Mouse (Mus musculus): ENCODE results near the gene Fam219b. TPM values are rescaled to one million over a fixed set of nuclear protein-coding genes. Genes with fewer than 3 reads are reported as not detected.

Gene Fam219b
- polyA plus RNA-seq, 1 experiment from 2014 or later = 18.2 TPM

DNA sequence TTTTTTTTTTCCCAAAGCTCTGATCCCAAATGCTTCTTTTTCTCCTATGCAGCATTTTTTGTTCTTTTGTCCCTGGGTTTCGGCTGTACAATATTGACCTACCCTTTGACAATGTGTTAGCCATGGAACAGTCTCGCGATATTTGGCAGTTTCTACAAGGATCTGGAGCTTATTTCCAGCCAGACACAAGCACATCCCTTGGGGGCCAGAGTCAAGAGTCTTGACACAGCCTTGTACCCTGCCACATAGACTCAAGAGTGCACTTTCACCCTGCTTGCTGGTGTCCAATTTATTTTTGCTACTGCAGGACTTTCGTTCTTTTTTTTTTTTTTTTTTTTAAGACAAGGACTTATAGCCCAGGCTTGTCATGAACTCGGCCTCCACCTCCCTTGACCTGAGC lies 966 bp upstream of the Fam219b start:
- no peak for ATAC-seq (ENCODE audit: low FRiP score)
- Histone ChIP-seq H3K4me3 (replicated peaks) (no peak overlapping the region), H3K9ac (no peak overlapping the region), H3K27me3 (no peaks in the 10 kb centered on the region), H3K36me3 (replicated peaks) (peaks cover 57% of the 10 kb centered on the region), H3K9me3 (no peaks in the 10 kb centered on the region), H3K27ac (no peak overlapping the region), H3K4me2 (peak overlapping the region; percentile 87; the same call in 1 of the 2 replicates), H3K4me1 (peaks cover 19% of the 10 kb centered on the region)
- 90% methylated on average over 5 of the region's 5 CpGs for WGBS

DNA sequence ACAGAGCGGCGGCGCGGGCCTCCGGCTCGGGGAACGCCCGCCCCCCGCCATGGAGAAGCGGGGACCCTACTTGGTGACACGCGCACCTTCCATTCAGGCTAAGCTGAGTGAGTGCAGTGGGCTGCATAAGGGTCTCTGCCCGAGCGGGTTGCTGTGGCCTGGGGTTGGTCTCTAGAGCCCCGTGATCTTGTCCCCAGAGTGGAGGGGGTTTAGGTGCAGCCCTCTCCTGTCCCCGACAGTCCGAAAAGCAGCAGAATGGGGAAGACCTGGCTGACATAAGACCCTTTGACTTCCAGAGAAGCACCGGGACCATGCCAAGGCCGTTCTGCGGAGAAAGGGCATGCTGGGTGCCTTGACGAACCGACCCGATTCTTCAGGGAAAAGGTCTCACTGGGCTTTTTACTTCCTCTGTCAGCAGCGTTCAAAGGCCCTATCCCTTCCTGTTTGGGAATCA lies 427 bp downstream of the Fam219b start:
- no peaks in the 10 kb centered on the region for H3K27me3 ChIP-seq

DNA sequence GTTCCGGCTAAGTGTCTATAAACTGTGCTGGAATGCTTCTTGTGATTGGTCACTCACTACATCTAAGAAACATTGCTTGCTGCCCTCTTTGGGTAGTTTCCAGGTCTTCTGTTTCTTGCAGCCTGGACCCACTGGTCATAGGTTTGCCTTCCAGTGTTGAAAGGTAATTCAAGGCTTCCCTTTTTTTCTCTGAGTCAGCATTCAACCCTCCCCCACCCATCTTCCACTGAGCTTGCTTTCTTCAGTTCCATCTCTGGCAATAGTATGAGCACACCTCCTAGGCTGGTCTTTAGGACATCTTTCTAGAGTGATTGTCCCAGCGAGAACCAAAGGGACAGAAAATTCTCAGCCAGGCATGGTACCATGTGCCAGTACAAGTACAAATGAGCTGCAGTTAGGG lies 2.2 kb downstream of the Fam219b start:
- 91% methylated on average over 2 of the region's 2 CpGs for WGBS
- no peak overlapping the region for H3K9ac ChIP-seq
- no peak overlapping the region for H3K4me2 ChIP-seq
- peaks cover 55% of the 10 kb centered on the region for H3K36me3 ChIP-seq (replicated peaks)
- H3K4me3 ChIP-seq (replicated peaks) = no peak overlapping the region
- no peaks in the 10 kb centered on the region for H3K27me3 ChIP-seq
- H3K4me1 ChIP-seq = peaks cover 19% of the 10 kb centered on the region
- no peaks in the 10 kb centered on the region for H3K9me3 ChIP-seq
- ATAC-seq (ENCODE audit: low FRiP score) = no peak
- H3K27ac ChIP-seq = no peak overlapping the region

More for the DNA sequence above, 427 bp downstream of the Fam219b start:
- Histone ChIP-seq H3K9me3 (no peaks in the 10 kb centered on the region), H3K36me3 (replicated peaks) (peaks cover 52% of the 10 kb centered on the region), H3K4me3 (replicated peaks) (peak overlapping the region; percentile 88), H3K4me2 (peak overlapping the region; percentile 87), H3K9ac (peak overlapping the region; percentile 83), H3K4me1 (peaks cover 19% of the 10 kb centered on the region), H3K27ac (peak overlapping the region; percentile 86)
- 0% methylated on average over 24 of the region's 24 CpGs for WGBS
- peak; percentile 77; the same call in 1 of the 2 replicates for ATAC-seq (ENCODE audit: low FRiP score)

DNA sequence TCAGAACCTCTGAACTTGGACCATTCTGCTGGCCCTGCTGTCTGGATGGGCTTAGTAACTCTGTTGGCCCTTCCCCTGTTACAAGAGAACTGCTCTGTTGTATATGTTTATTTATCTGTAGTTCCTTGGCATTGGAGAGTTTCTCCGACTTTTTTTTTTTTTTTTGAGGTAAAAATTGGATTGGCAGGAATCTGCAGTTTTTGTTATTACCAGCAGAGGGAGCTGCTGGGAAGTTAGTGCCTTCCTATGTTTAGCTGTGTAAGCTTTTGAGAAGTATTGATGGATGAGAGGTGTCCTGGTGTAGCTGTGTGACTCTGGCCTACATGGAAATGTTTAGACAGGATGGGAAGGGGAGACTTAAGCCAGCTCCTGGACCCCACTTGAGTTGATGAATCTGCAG lies 4.0 kb downstream of the Fam219b start:
- Histone ChIP-seq H3K9ac (no peak overlapping the region), H3K4me1 (peaks cover 19% of the 10 kb centered on the region), H3K4me3 (replicated peaks) (no peak overlapping the region), H3K36me3 (replicated peaks) (peaks cover 68% of the 10 kb centered on the region), H3K27me3 (no peaks in the 10 kb centered on the region), H3K4me2 (no peak overlapping the region), H3K9me3 (no peaks in the 10 kb centered on the region), H3K27ac (no peak overlapping the region)
- WGBS = 12% methylated on average over 1 of the region's 1 CpGs
- no peak for ATAC-seq (ENCODE audit: low FRiP score)

DNA sequence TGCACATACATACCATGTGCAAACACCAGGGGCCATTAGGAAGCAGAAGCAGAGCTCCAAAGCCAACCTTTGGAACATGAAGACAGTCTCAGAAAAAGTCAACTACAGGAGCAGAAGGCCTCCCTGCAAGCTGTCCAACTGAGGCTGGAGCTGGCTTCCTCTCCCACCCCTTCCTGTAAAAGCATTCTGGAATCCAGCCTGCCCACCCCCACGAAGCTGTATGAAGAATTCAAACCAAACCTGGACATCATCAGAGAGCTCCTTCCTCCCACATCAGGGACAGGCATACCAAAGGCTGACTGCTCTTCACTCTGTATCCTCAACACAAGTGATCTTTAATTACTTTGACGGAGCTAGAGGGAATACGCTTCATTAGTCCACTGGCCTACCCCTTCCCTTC lies 6.6 kb downstream of the Fam219b start:
- ATAC-seq (ENCODE audit: low FRiP score) = no peak
- Histone ChIP-seq H3K4me1 (peaks cover 3% of the 10 kb centered on the region), H3K4me2 (no peak overlapping the region), H3K4me3 (replicated peaks) (no peak overlapping the region), H3K9ac (no peak overlapping the region), H3K27me3 (no peaks in the 10 kb centered on the region), H3K27ac (no peak overlapping the region), H3K36me3 (replicated peaks) (peaks cover 90% of the 10 kb centered on the region), H3K9me3 (no peaks in the 10 kb centered on the region)
- 79% methylated on average over 3 of the region's 3 CpGs for WGBS

DNA sequence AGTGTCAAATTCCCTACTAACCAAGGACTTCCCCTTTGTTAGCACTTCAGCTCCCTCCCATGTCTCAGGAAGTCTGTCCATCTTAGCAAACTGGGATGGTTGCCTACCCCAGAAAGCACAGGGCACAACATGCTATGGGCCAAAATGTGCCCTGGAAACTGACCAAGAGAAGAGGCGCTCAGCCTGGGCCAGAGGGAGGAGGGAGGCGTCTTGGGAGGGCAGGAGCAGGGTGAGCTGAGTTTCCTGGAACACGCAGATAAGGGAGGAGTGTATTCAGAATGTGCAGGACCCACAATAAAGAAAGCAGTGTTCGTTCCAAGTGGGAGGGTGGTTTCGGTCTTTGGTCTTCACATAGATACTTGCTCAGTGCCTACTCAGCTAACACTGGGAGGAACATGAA lies 10.0 kb downstream of the Fam219b start:
- Histone ChIP-seq H3K9me3 (no peaks in the 10 kb centered on the region), H3K4me2 (no peak overlapping the region), H3K9ac (no peak overlapping the region), H3K36me3 (replicated peaks) (peaks cover 83% of the 10 kb centered on the region), H3K4me1 (peaks cover 7% of the 10 kb centered on the region), H3K27ac (no peak overlapping the region), H3K27me3 (no peaks in the 10 kb centered on the region), H3K4me3 (replicated peaks) (no peak overlapping the region)
- WGBS = 85% methylated on average over 5 of the region's 5 CpGs
- no peak for ATAC-seq (ENCODE audit: low FRiP score)

DNA sequence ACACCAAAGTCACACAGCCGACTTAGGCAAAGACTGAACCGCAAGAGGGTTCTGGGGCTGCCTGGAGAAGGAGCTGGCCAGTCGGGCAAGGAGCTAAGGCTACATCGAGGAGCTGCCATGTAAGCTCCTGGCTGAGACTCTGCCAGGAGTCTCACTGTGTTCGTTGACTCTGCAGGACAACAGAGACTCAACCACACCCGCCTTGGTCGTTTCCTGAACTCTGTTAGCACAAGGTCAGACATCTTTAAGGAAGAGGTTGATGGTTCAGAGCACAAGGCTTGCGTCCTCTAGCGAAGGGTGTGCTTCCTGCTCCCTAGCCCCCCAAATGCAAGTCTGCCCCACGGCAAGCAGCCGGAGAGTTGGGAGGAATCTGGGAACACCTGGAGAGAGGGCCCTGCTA lies 10.5 kb downstream of the Fam219b start:
- Histone ChIP-seq H3K36me3 (replicated peaks) (peaks cover 77% of the 10 kb centered on the region), H3K27ac (no peak overlapping the region), H3K4me3 (replicated peaks) (no peak overlapping the region), H3K4me1 (peaks cover 7% of the 10 kb centered on the region), H3K27me3 (no peaks in the 10 kb centered on the region), H3K9me3 (no peaks in the 10 kb centered on the region), H3K4me2 (no peak overlapping the region), H3K9ac (no peak overlapping the region)
- WGBS = 91% methylated on average over 11 of the region's 11 CpGs
- ATAC-seq (ENCODE audit: low FRiP score) = no peak

DNA sequence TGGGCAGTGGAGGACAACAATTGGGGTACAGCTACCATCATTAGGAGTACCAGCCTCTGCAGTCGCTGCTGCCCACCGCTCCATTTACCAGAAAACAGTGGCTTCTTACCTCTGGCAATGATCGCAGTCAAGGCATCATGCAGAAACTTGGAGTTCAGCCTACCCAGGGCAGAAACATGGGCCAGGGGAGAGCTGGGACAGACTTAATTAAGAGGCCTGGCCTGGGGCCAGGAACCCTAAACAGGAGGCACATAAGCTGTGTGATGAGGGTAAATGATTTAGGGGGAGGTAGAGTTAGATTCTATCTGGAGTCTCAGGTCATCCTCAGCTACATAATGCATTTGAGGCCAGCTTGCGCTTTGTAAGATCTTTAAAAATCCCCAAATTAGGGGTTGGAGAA lies 11.9 kb downstream of the Fam219b start:
- Histone ChIP-seq H3K9ac (no peak overlapping the region), H3K27me3 (no peaks in the 10 kb centered on the region), H3K4me1 (peaks cover 14% of the 10 kb centered on the region), H3K27ac (peak overlapping the region; percentile 53; the same call in 1 of the 2 replicates), H3K9me3 (no peaks in the 10 kb centered on the region), H3K4me2 (no peak overlapping the region), H3K36me3 (replicated peaks) (peaks cover 64% of the 10 kb centered on the region), H3K4me3 (replicated peaks) (no peak overlapping the region)
- 92% methylated on average over 4 of the region's 4 CpGs for WGBS
- no peak for ATAC-seq (ENCODE audit: low FRiP score)

DNA sequence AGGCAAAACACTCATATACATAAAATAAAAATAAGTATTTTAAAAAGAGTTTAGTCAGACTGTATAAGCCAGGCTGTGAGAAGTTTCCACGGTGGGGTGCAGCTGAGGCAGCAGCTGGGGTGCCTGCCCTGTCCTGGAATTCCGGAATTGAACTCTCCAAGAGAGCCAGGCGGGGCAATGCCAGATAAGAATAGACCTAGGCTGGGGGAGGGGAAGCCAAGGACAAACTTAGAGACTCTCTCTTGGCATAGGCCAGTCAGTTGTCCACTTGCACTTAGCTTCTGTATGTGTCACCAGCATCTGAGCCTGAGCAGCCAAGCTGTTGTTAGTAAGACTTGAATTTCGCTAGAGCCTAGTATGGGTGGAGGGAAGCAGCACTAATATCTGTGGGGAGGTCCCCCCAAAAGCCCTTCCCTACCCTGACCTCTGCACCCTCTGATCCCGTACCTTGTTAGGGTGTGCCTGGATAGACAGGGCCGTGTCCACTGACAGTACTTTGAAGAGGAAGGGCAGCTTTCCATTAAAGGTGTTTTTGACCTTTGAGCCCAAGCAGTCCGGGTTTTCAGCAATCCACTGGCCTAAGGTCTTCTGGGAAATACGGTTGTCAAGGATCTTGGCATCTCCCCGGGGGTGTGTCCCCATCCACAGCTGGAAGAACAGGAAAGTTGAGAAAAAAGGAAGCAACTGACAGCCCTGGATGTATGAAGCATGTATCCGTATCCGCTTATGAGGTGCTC lies 13.0 kb downstream of the Fam219b start:
- H3K27me3 ChIP-seq = no peaks in the 10 kb centered on the region
- H3K4me3 ChIP-seq (replicated peaks) = no peak overlapping the region
- peaks cover 53% of the 10 kb centered on the region for H3K36me3 ChIP-seq (replicated peaks)
- no peak for ATAC-seq (ENCODE audit: low FRiP score)
- H3K9ac ChIP-seq = no peak overlapping the region
- no peak overlapping the region for H3K4me2 ChIP-seq
- WGBS = 91% methylated on average over 11 of the region's 11 CpGs
- no peak overlapping the region for H3K27ac ChIP-seq
- H3K9me3 ChIP-seq = no peaks in the 10 kb centered on the region
- H3K4me1 ChIP-seq = peaks cover 18% of the 10 kb centered on the region

DNA sequence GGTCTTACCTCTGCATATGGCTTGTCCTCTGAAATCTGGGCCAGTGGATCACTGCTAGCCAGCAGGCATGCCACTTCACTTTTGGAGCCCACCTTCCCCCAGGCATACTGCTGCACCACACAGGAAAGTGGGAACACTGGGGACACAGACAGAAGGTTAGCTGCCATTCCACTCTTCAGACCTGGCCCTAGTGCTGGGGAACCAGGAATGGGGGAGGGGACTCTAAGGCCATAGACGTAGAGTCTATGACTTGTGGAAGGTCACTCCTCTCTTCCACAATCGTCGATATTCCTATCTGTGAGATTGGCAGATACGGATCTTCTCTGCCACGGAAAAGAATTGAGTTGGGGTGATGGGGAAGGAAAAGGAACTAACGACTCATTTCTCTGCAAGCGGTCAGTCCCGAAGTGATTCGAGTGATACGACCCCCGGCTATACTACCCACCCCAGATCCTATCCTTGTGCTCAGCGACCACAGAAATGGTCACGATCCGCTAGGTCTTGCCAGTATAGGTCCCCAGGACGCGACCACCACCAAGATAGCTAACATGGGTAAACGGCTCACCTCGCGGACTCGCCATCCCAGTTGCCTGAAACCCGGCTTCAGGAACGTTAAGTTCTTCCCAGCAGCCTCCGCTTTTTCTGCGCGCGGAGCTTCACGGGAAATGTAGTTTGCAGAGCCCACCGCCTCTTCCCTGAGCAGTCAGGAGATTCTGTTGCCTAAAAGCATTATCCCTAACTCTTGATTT lies 15.0 kb downstream of the Fam219b start, which contains the start of gene Mpi:
Gene Mpi, minus strand, starts transcription at position 625 of the 749 bp plus-strand sequence.
- H3K4me3 ChIP-seq (replicated peaks) = peak within 1 kb of the TSS; percentile 72
- H3K36me3 ChIP-seq (replicated peaks) = peaks cover 35% of the 10 kb centered on the region
- H3K27me3 ChIP-seq = no peaks in the 10 kb centered on the region
- H3K4me1 ChIP-seq = peaks cover 18% of the 10 kb centered on the region
- ATAC-seq (ENCODE audit: low FRiP score) = peak; percentile 72
- WGBS = 3% methylated on average over 28 of the region's 28 CpGs
- H3K27ac ChIP-seq = no peak within 1 kb of the TSS
- peak within 1 kb of the TSS; percentile 85 for H3K4me2 ChIP-seq
- H3K9ac ChIP-seq = peak within 1 kb of the TSS; percentile 74
- no peaks in the 10 kb centered on the region for H3K9me3 ChIP-seq

DNA sequence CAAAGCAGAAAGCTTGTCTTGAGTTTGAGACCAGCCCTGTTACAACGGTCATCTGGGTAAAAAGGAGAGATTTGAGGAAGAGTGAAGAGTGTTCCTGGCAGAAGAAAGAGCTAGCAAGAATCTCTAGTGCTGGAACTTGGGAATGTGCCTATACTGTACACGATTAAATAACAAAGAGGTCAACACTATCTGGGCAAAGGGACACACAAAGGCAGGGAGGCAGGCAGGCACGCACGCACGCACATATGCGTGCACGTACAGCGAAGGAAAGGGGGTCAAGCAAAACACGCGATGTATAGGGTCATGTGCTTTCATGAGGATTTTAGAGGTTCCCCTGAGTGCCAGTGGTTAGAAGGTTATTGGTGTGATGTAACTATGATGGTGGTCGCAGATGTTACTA lies 15.8 kb downstream of the Fam219b start:
- peaks cover 26% of the 10 kb centered on the region for H3K36me3 ChIP-seq (replicated peaks)
- peaks cover 18% of the 10 kb centered on the region for H3K4me1 ChIP-seq
- H3K27ac ChIP-seq = no peak overlapping the region
- no peaks in the 10 kb centered on the region for H3K27me3 ChIP-seq
- no peak overlapping the region for H3K4me2 ChIP-seq
- no peak overlapping the region for H3K4me3 ChIP-seq (replicated peaks)
- H3K9me3 ChIP-seq = no peaks in the 10 kb centered on the region
- WGBS = 66% methylated on average over 11 of the region's 11 CpGs
- no peak overlapping the region for H3K9ac ChIP-seq
- ATAC-seq (ENCODE audit: low FRiP score) = no peak

DNA sequence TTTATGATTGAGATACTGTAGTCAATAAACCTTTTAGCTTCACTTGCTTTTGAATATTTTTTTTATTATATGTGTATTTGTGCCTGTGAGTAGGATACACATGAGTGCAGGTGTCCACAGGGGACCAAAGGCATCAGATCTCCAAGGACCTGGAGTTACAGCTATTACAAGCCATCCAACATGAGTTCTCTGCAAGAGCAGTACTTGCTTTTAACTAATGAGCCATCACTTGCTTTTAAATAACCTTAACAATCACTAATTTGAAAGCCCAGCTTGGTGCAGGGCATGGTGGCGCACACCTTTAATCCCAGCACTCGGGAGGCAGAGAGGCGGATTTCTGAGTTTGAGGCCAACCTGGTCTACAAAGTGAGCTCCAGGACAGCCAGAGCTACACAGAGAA lies 17.4 kb downstream of the Fam219b start:
- Histone ChIP-seq H3K9me3 (no peaks in the 10 kb centered on the region), H3K9ac (no peak overlapping the region), H3K36me3 (replicated peaks) (peaks cover 10% of the 10 kb centered on the region), H3K27ac (no peak overlapping the region), H3K4me1 (peaks cover 18% of the 10 kb centered on the region), H3K4me2 (no peak overlapping the region), H3K4me3 (replicated peaks) (no peak overlapping the region), H3K27me3 (no peaks in the 10 kb centered on the region)
- ATAC-seq (ENCODE audit: low FRiP score) = no peak
- 31% methylated on average over 3 of the region's 3 CpGs for WGBS

Data from forebrain, embryonic 12.5 days (tissue).